Mouse (Mus musculus) retina, postnatal 1 day (tissue): Measurements from ENCODE around the gene D930048N14Rik.
A peak's percentile ranks its signal among the peaks of the same experiment; 100 is the strongest.
"Not testable (repeated sequence)": the region's sequence is repeated elsewhere in the genome, so short reads cannot be mapped to it uniquely, and the experiment has no call there.

Experiments
- DNase-seq: peaks from one replicate; pipeline ENCODE4 v3.0.0-alpha.2; 2012

Gene D930048N14Rik

GRCm38 (mm10) chr11:51650691-51651515, at the start of gene D930048N14Rik, which contains the start of gene N4bp3:
TSS of gene D930048N14Rik (plus strand) at chr11:51650954.
TSS of gene N4bp3 (minus strand) at chr11:51650842.
- peak; percentile 79 for DNase-seq

GRCm38 (mm10) chr11:51602253-51602652, 48.5 kb upstream of the D930048N14Rik start:
- no peak for DNase-seq

- DNase-seq: peak; percentile 86
These were observed 44.9 kb upstream of the D930048N14Rik start for GRCm38 (mm10) chr11:51605602-51606446.

- peak; percentile 99 for DNase-seq
These were observed 44.2 kb upstream of the D930048N14Rik start, which contains the start of gene Hnrnpab for GRCm38 (mm10) chr11:51606447-51607095. TSS of gene Hnrnpab (minus strand) at chr11:51606847.

GRCm38 (mm10) chr11:51607096-51607738, 43.5 kb upstream of the D930048N14Rik start:
- no peak for DNase-seq

- no peak for DNase-seq
These were observed 41.4 kb upstream of the D930048N14Rik start for GRCm38 (mm10) chr11:51609266-51609909.

GRCm38 (mm10) chr11:51609940-51610339, 40.8 kb upstream of the D930048N14Rik start:
- not testable (repeated sequence) for DNase-seq

GRCm38 (mm10) chr11:51614256-51614655, 36.5 kb upstream of the D930048N14Rik start:
- no peak for DNase-seq

- DNase-seq: no peak
These were observed 35.6 kb upstream of the D930048N14Rik start for GRCm38 (mm10) chr11:51615129-51615528.

GRCm38 (mm10) chr11:51615601-51616000, 35.2 kb upstream of the D930048N14Rik start:
- DNase-seq: peak; percentile 80

- DNase-seq: not testable (repeated sequence)
These were observed 34.6 kb upstream of the D930048N14Rik start for GRCm38 (mm10) chr11:51616113-51616512.

GRCm38 (mm10) chr11:51617693-51618092, 33.1 kb upstream of the D930048N14Rik start:
- peak; percentile 83 for DNase-seq

GRCm38 (mm10) chr11:51618894-51619408, 31.8 kb upstream of the D930048N14Rik start:
- no peak for DNase-seq

GRCm38 (mm10) chr11:51619409-51620060, 31.2 kb upstream of the D930048N14Rik start, which contains the start of gene Nhp2:
TSS of gene Nhp2 (plus strand) at chr11:51619735.
- DNase-seq: peak; percentile 99

- no peak for DNase-seq
These were observed 30.7 kb upstream of the D930048N14Rik start for GRCm38 (mm10) chr11:51620084-51620483.

- DNase-seq: no peak
These were observed 29.0 kb upstream of the D930048N14Rik start for GRCm38 (mm10) chr11:51621776-51622175.

- DNase-seq: no peak
These were observed 27.7 kb upstream of the D930048N14Rik start for GRCm38 (mm10) chr11:51622971-51623491.

GRCm38 (mm10) chr11:51625187-51625820, 25.4 kb upstream of the D930048N14Rik start:
- no peak for DNase-seq

- DNase-seq: no peak
These were observed 23.3 kb upstream of the D930048N14Rik start for GRCm38 (mm10) chr11:51627425-51627824.

- no peak for DNase-seq
These were observed 22.8 kb upstream of the D930048N14Rik start for GRCm38 (mm10) chr11:51627907-51628306.
